Mouse (Mus musculus) spleen, embryonic (tissue): ENCODE measurements at regions not wholly inside any gene's neighbourhood (a gene's known extent, or its start where the extent isn't known, plus 50 kb on each side); places are given as distances from the start of the nearest gene placed in this dataset.

Experiments used
- CTCF ChIA-PET: fragments of 350-600 bp; sonication (Branson Sonifier 250); formaldehyde crosslinking; loops from one replicate; lab custom pipeline; 2022; lab: Charles Lee

DNA sequence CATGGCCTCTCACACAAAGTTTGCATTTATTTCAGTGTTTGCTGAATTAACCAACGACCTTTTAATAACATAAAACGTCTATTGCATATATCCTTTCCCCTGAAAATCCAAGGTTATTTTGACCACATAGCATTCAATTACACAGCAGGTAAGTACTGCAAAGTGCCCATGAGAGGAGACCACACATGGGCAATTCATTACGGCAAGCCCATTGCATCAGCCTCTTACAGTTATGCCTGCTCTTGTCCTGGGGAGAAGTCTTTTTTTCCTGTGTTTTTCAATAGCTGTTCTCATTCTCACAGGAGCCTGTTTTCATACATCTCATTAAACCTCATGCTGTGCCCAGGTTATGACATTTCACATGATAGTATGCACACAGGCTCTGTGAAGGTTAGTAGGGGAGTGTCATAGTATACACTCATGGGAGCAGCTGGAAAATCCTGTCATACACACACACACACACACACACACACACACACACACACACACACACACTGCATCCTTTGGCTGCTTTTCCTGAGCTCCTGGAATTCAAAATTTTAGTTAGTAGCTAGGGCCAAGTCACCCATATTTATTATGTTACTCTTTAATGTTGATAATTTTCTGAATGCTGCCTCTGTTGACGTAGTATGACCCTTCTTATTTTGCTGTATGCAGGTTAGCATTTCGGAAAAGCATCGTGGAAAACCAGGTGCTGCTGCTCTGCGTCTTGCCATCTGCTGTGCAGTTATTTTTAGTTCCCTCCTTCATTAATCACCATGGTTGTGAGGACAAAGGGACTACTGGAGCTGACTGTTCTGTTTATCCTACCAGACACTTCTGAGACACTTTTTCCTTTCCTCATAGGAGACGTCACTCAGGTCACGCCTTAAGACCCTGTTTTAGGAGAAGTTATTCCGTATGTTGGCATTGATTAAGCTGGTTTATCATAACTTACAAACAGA, 483.6 kb downstream of the Bckdhb start:
- CTCF ChIA-PET = no interaction called here
